Mouse (Mus musculus) naive thymus-derived CD4-positive, alpha-beta T cell, adult 5 months (primary cell): ENCODE data around the gene Trim69. TPM values are rescaled to one million over a fixed set of nuclear protein-coding genes. Genes with fewer than 3 reads are reported as not detected.

Experiments used
- polyA plus RNA-seq: library from polyadenylated mRNA; unstranded; fragments of 100-300 nt; shearing (Covaris generic); gene quantifications from one replicate; pipeline ENCODE4 v1.2.1, GENCODE M21; 2017

Gene Trim69
- 0.20 TPM for polyA plus RNA-seq

GRCm38 (mm10) chr2:122160680-122161079, at the start of gene Trim69:
TSS of gene Trim69 (plus strand) at chr2:122160700.

GRCm38 (mm10) chr2:122117961-122118958, 42.2 kb upstream of the Trim69 start, which contains the start of gene Spg11:
TSS of gene Spg11 (minus strand) at chr2:122118386.

GRCm38 (mm10) chr2:122147508-122148241, 12.8 kb upstream of the Trim69 start, which contains the start of gene B2m:
TSS of gene B2m (plus strand) at chr2:122147686.

GRCm38 (mm10) chr2:122186106-122186505, 25.6 kb downstream of the Trim69 start, which contains the start of the genes Patl2 and Terb2:
TSS of gene Patl2 (minus strand) at chr2:122186189.
TSS of gene Terb2 (plus strand) at chr2:122186272.

Other genes with a start within 250 kb of the Trim69 start
- 55.5 TPM for gene Ctdspl2, start 204.7 kb upstream of the Trim69 start, polyA plus RNA-seq
- not detected for gene Mageb3, start 204.6 kb upstream of the Trim69 start, polyA plus RNA-seq
- 23.7 TPM for gene Eif3j1, start 132.2 kb upstream of the Trim69 start, polyA plus RNA-seq
- gene Spg11, start 42.3 kb upstream of the Trim69 start, polyA plus RNA-seq, result 15.3 TPM
- gene B2m, start 13.0 kb upstream of the Trim69 start, polyA plus RNA-seq, result 5,735 TPM
- 0.61 TPM for gene Patl2, start 25.5 kb downstream of the Trim69 start, polyA plus RNA-seq
- gene Terb2, start 25.6 kb downstream of the Trim69 start, polyA plus RNA-seq, result not detected
- 3.7 TPM for gene Sord, start 74.0 kb downstream of the Trim69 start, polyA plus RNA-seq
- gene Duox2, start 137.7 kb downstream of the Trim69 start, polyA plus RNA-seq, result not detected
- gene Duoxa2, start 138.2 kb downstream of the Trim69 start, polyA plus RNA-seq, result not detected
- not detected for gene Duoxa1, start 153.0 kb downstream of the Trim69 start, polyA plus RNA-seq
- not detected for gene Duox1, start 155.0 kb downstream of the Trim69 start, polyA plus RNA-seq
- gene Shf, start 208.5 kb downstream of the Trim69 start, polyA plus RNA-seq, result 6.5 TPM